Mouse (Mus musculus): ENCODE measurements around the gene Ropn1. TPM values are rescaled to one million over a fixed set of nuclear protein-coding genes. Genes with fewer than 3 reads are reported as not detected.
"Not testable (repeated sequence)": the region's sequence is repeated elsewhere in the genome, so short reads cannot be mapped to it uniquely, and the experiment has no call there.

Gene Ropn1
- polyA plus RNA-seq, 1 experiment from 2014 or later = 0.47 TPM

DNA sequence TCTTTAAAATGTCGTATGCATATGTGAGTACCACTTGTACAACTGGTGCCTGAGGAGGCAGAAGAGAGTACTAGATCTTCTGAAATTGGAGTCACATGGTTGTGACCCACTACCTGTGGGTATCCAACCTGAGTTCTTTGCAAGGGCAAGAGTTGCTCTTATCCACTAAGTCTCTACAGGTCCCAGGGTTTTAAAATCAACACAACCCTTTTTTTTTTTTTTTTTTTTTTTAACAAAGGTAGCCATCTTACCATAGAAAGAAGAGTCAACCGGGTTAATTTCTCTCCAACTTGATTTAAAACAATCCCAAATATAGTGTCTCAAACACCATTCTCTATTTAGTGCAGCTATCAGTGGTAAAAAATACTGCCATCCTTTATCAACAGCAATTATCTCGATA, 40.2 kb downstream of the Ropn1 start:
- H3K9me3 ChIP-seq (ENCODE audit: control insufficient read depth, low read length) = no peaks in the 10 kb centered on the region
- ATAC-seq (ENCODE audit: insufficient number of reproducible peaks, insufficient read depth, low FRiP score, low read depth) = no peak
- H3K4me3 ChIP-seq (ENCODE audit: control insufficient read depth in 1 of 2, insufficient read depth in 1 of 2, low read depth in 1 of 2, low read length in 2 of 2) = peak overlapping the region in 1 of 2 experiments; percentile 53; a peak in 2 of 4 replicates
- no peaks in the 10 kb centered on the region for H3K27me3 ChIP-seq (ENCODE audit: control insufficient read depth, insufficient read depth, low read length)
- H3K4me1 ChIP-seq (ENCODE audit: control insufficient read depth in 2 of 2, insufficient read depth in 2 of 2, low read length in 2 of 2) = peaks cover 3 to 7% of the 10 kb centered on the region in 2 experiments
- peak overlapping the region; percentile 85 for H3K4me2 ChIP-seq (ENCODE audit: low read length)
- H3K27ac ChIP-seq (replicated peaks in 1 of 2; ENCODE audit: control insufficient read depth in 1 of 2, insufficient read depth in 1 of 2, low read depth in 2 of 2, low read length in 2 of 2) = no peak overlapping the region
- 68% methylated on average over 3 of the region's 3 CpGs for WGBS
- H3K36me3 ChIP-seq (ENCODE audit: control insufficient read depth, insufficient read depth, low read length) = no peaks in the 10 kb centered on the region
- no peak overlapping the region for H3K9ac ChIP-seq (ENCODE audit: low read length)

DNA sequence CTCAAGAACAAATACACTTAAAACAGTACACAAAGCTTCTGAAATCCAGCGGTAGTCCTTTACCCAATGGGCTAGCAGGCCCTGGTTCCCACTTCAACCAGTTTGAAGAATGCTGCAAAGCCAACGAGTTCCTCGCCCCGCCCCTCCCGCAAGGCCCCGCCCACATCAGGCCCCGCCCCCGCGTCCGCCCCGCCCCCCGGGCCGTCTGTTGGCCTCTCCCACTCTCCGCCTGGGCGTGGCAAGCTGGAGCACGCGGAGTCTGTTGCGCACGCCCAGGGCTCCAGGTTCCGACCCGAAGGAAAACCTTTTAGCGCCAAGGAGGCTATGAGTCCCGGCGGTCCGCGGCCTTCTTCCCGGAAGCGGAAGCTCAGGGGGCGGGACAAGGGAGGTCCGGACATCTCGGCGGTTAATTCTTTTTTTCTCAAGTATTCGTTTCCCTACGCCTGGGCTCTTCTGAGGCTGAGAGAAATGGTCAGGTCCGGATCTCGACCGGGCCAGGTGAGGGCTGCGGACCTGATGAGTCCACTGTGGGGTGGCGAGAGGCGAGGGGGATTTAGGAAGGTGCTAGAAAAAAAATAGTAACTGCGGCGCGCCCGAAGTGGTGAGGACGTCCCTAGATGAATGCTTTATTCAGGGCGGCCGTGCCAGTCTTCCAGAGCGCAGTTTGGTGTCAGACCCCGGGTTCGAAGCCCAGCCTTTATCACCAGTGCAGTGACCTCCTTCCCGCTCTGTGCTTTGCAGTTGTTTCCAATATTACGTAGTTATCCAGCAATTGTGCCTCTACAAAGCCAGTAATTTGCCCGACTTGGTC, 40.8 kb downstream of the Ropn1 start, which contains the start of gene Ccdc14:
Gene Ccdc14, plus strand, starts transcription at position 283 of the 811 bp plus-strand sequence.
- Histone ChIP-seq H3K4me1 (ENCODE audit: control insufficient read depth in 2 of 2, insufficient read depth in 2 of 2, low read length in 2 of 2) (peaks cover 3 to 7% of the 10 kb centered on the region in 2 experiments), H3K27me3 (ENCODE audit: control insufficient read depth, insufficient read depth, low read length) (no peaks in the 10 kb centered on the region), H3K9ac (ENCODE audit: low read length) (peak within 1 kb of the TSS; percentile 75), H3K4me3 (ENCODE audit: control insufficient read depth in 1 of 2, insufficient read depth in 1 of 2, low read depth in 1 of 2, low read length in 2 of 2) (peak within 1 kb of the TSS; percentile 53 to 76), H3K27ac (replicated peaks in 1 of 2; ENCODE audit: control insufficient read depth in 1 of 2, insufficient read depth in 1 of 2, low read depth in 2 of 2, low read length in 2 of 2) (peak within 1 kb of the TSS; percentile 80 to 85), H3K9me3 (ENCODE audit: control insufficient read depth, low read length) (no peaks in the 10 kb centered on the region), H3K36me3 (ENCODE audit: control insufficient read depth, insufficient read depth, low read length) (0 out of 2 replicates have a peak, but pooled peaks cover 1% of the 10 kb centered on the region), H3K4me2 (ENCODE audit: low read length) (peak within 1 kb of the TSS; percentile 85)
- WGBS = under 1% methylated on average over 52 of the region's 53 CpGs
- peak; percentile 84 for ATAC-seq (ENCODE audit: insufficient number of reproducible peaks, insufficient read depth, low FRiP score, low read depth)

DNA sequence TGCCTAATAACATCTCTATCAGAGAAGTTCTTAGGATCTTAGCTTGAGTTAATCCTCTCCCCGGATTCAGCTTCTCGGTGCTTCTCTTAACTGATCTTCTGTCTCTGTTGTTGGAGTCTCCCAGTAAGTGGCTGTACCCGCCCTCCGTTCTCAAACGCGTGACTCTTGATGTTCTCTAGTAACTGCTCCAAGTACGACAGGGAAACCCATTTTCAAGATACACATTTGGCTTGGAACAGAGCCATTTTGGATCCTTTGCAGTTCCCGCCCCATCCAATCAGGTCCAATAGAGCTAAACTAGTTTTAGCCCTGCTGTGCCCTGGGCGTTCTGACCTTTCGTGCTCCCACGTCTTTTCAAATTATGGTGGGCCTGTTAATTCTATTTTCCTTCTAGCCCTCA, 41.4 kb downstream of the Ropn1 start:
- WGBS = 13% methylated on average over 11 of the region's 11 CpGs
- no peak for ATAC-seq (ENCODE audit: insufficient number of reproducible peaks, insufficient read depth, low FRiP score, low read depth)
- H3K27me3 ChIP-seq (ENCODE audit: control insufficient read depth, insufficient read depth, low read length) = no peaks in the 10 kb centered on the region
- H3K4me3 ChIP-seq (ENCODE audit: control insufficient read depth in 1 of 2, insufficient read depth in 1 of 2, low read depth in 1 of 2, low read length in 2 of 2) = peak overlapping the region; percentile 53 to 76
- 0 out of 2 replicates have a peak, but pooled peaks cover 6% of the 10 kb centered on the region for H3K36me3 ChIP-seq (ENCODE audit: control insufficient read depth, insufficient read depth, low read length)
- H3K9ac ChIP-seq (ENCODE audit: low read length) = peak overlapping the region; percentile 75
- H3K9me3 ChIP-seq (ENCODE audit: control insufficient read depth, low read length) = no peaks in the 10 kb centered on the region
- H3K4me1 ChIP-seq (ENCODE audit: control insufficient read depth in 2 of 2, insufficient read depth in 2 of 2, low read length in 2 of 2) = peaks cover 3 to 7% of the 10 kb centered on the region in 2 experiments
- H3K4me2 ChIP-seq (ENCODE audit: low read length) = peak overlapping the region; percentile 85
- H3K27ac ChIP-seq (replicated peaks in 1 of 2; ENCODE audit: control insufficient read depth in 1 of 2, insufficient read depth in 1 of 2, low read depth in 2 of 2, low read length in 2 of 2) = peak overlapping the region; percentile 80 to 85

DNA sequence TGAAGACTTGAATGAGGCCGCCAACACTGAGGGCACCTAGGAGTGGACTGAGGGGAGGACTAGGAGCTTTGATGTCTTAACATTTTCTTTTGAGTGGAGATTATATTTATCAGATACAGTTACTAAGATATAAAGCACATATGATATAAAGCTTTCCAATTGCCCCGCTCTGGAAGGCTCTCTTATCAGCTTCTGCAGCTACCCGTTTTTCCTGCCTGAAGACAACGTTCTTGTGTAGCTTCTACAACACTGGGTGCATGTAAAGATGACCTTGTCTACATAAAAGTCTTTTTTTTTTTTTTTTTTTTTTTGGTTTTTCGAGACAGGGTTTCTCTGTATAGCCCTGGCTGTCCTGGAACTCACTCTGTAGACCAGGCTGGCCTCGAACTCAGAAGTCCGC, 44.8 kb downstream of the Ropn1 start:
- Histone ChIP-seq H3K36me3 (ENCODE audit: control insufficient read depth, insufficient read depth, low read length) (peaks cover 31% of the 10 kb centered on the region), H3K4me3 (ENCODE audit: control insufficient read depth in 1 of 2, insufficient read depth in 1 of 2, low read depth in 1 of 2, low read length in 2 of 2) (no peak overlapping the region), H3K9me3 (ENCODE audit: control insufficient read depth, low read length) (no peaks in the 10 kb centered on the region), H3K4me1 (ENCODE audit: control insufficient read depth in 2 of 2, insufficient read depth in 2 of 2, low read length in 2 of 2) (peaks cover 3 to 7% of the 10 kb centered on the region in 2 experiments), H3K4me2 (ENCODE audit: low read length) (no peak overlapping the region), H3K9ac (ENCODE audit: low read length) (no peak overlapping the region), H3K27ac (replicated peaks in 1 of 2; ENCODE audit: control insufficient read depth in 1 of 2, insufficient read depth in 1 of 2, low read depth in 2 of 2, low read length in 2 of 2) (no peak overlapping the region), H3K27me3 (ENCODE audit: control insufficient read depth, insufficient read depth, low read length) (no peaks in the 10 kb centered on the region)
- 80% methylated on average over 5 of the region's 7 CpGs for WGBS
- ATAC-seq (ENCODE audit: insufficient number of reproducible peaks, insufficient read depth, low FRiP score, low read depth) = no peak

DNA sequence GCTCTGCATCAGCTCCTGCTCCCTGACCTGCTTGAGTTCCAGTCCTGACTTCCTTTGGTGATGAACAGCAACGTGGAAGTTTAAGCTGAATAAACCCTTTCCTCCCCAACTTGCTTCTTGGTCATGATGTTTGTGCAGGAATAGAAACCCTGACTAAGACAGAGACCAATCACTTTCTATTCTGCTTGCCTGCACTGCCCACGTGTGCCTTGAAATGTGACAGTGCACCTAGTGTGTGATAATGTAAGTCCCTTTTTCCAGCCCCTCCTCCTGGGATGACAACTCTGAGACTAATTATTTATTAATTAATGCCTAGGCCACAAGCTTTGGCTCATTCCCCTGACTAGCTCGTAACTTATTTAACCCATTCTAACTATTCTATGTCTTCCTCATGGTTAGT, 49.0 kb downstream of the Ropn1 start:
- H3K4me3 ChIP-seq (ENCODE audit: control insufficient read depth in 1 of 2, insufficient read depth in 1 of 2, low read depth in 1 of 2, low read length in 2 of 2); H3K4me2 ChIP-seq (ENCODE audit: low read length); ATAC-seq (ENCODE audit: insufficient number of reproducible peaks, insufficient read depth, low FRiP score, low read depth); H3K27ac ChIP-seq (replicated peaks in 1 of 2; ENCODE audit: control insufficient read depth in 1 of 2, insufficient read depth in 1 of 2, low read depth in 2 of 2, low read length in 2 of 2); H3K9me3 ChIP-seq (ENCODE audit: control insufficient read depth, low read length); H3K27me3 ChIP-seq (ENCODE audit: control insufficient read depth, insufficient read depth, low read length); H3K4me1 ChIP-seq (ENCODE audit: control insufficient read depth in 2 of 2, insufficient read depth in 2 of 2, low read length in 2 of 2); H3K9ac ChIP-seq (ENCODE audit: low read length): not testable (repeated sequence)
- WGBS = 71% methylated on average over 3 of the region's 3 CpGs
- H3K36me3 ChIP-seq (ENCODE audit: control insufficient read depth, insufficient read depth, low read length) = peaks cover 35% of the 10 kb centered on the region

DNA sequence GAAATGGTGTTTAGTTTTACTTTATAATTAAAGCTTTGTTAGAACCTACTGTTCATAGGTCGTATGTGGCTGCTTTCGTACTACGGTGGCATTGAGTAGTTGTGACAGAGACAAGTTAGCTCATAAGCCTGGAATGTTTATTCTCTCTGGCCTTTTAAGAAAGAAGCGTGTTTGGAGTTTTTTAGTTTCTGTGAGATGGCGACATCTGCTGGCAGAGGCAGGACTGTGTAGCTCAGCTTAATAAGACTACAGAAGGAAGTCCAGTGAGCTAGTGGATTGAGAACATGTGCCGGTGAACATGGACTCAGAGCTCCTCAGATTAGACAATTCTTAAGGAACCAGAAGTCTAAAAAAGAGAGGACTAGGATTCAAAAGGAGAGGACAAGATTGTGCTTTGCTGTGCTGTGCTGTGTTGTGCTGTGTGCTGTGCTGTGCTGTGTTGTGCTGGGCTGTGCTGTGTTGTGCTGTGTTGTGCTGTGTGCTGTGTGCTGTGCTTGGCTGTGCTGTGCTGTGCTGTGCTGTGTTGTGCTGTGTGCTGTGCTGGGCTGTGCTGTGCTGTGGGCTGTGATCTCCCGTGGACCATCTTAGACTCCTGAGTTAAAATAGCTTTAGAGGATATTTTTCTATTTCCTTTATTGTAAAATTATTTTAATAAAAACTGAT, 50.6 kb downstream of the Ropn1 start:
- no peaks in the 10 kb centered on the region for H3K27me3 ChIP-seq (ENCODE audit: control insufficient read depth, insufficient read depth, low read length)
- no peak overlapping the region for H3K9ac ChIP-seq (ENCODE audit: low read length)
- peak overlapping the region; percentile 13; the same call in 1 of the 2 replicates for H3K4me2 ChIP-seq (ENCODE audit: low read length)
- H3K9me3 ChIP-seq (ENCODE audit: control insufficient read depth, low read length) = no peaks in the 10 kb centered on the region
- peaks cover 44% of the 10 kb centered on the region for H3K36me3 ChIP-seq (ENCODE audit: control insufficient read depth, insufficient read depth, low read length)
- H3K4me3 ChIP-seq (ENCODE audit: control insufficient read depth in 1 of 2, insufficient read depth in 1 of 2, low read depth in 1 of 2, low read length in 2 of 2) = no peak overlapping the region
- peaks cover 0 to 5% of the 10 kb centered on the region in 2 experiments; a peak in 2 of 4 replicates for H3K4me1 ChIP-seq (ENCODE audit: control insufficient read depth in 2 of 2, insufficient read depth in 2 of 2, low read length in 2 of 2)
- ATAC-seq (ENCODE audit: insufficient number of reproducible peaks, insufficient read depth, low FRiP score, low read depth) = peak; percentile 43; the same call in 1 of the 2 replicates
- WGBS = 17% methylated on average over 7 of the region's 7 CpGs
- H3K27ac ChIP-seq (replicated peaks in 1 of 2; ENCODE audit: control insufficient read depth in 1 of 2, insufficient read depth in 1 of 2, low read depth in 2 of 2, low read length in 2 of 2) = no peak overlapping the region

DNA sequence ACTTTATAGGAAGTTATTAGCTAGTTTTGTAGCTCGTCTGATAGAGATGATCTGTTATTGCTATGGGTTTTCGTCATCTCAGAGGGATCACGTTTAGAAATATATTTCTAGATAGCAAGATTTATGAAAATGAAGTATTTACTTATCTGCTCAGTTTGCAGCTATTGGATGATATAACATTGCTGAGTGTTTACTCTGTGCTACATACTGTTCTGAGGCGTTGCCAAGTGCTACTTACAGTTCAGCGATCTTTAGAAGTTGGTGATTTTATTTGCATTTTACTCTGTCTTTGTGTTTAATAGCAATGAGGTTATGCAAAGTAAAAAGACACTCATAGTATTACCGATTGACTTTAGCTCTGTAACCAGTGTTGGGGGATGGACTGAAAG, 51.1 kb downstream of the Ropn1 start:
- Histone ChIP-seq H3K9ac (ENCODE audit: low read length) (no peak overlapping the region), H3K9me3 (ENCODE audit: control insufficient read depth, low read length) (no peaks in the 10 kb centered on the region), H3K27me3 (ENCODE audit: control insufficient read depth, insufficient read depth, low read length) (no peaks in the 10 kb centered on the region), H3K4me2 (ENCODE audit: low read length) (no peak overlapping the region), H3K27ac (replicated peaks in 1 of 2; ENCODE audit: control insufficient read depth in 1 of 2, insufficient read depth in 1 of 2, low read depth in 2 of 2, low read length in 2 of 2) (no peak overlapping the region), H3K4me1 (ENCODE audit: control insufficient read depth in 2 of 2, insufficient read depth in 2 of 2, low read length in 2 of 2) (peaks cover 0 to 5% of the 10 kb centered on the region in 2 experiments; a peak in 2 of 4 replicates), H3K4me3 (ENCODE audit: control insufficient read depth in 1 of 2, insufficient read depth in 1 of 2, low read depth in 1 of 2, low read length in 2 of 2) (no peak overlapping the region), H3K36me3 (ENCODE audit: control insufficient read depth, insufficient read depth, low read length) (peaks cover 45% of the 10 kb centered on the region)
- WGBS = 74% methylated on average over 6 of the region's 6 CpGs
- ATAC-seq (ENCODE audit: insufficient number of reproducible peaks, insufficient read depth, low FRiP score, low read depth) = no peak
